Mouse (Mus musculus): ENCODE data around the gene Sept9.

Gene Sept9

DNA sequence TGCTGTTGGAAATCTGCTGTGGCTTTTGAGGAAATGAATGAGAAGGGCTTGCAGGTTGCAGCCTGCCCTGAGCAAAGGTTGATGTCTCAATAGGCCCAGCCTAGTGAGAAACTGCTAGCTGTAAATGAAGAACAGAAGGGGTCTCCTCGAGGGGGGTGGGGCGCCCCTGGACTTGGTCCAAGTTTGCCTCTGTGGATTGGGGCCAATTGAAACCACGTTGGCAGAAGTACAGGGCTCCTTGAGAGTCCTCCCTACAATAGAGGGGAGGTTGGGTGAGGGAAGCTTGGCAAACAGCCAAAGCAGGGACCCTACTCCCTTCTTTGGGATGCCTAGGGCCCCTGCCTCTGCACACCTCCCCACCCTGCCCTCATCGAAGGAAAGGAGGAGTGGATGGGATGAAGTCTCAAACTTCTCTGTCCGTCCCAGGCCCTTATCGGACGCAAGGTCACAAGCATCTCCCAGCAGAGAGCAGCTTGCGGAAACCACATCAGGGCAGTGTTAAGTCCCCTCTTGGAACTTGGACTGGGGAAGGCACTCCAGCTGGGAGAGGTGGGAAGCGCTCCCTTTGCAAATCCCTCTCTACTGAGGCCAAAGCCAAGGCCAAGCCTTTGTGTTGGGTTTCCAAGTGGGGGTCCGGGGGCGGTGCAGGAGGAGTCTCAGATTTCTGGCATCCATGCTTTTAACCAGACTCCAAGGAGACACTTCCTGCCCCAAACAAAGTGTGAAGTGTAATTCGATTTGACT is 145.7 kb downstream of the Sept9 start:
- DNase-seq (ENCODE audit: low spot score in 2 of 2): no peak

DNA sequence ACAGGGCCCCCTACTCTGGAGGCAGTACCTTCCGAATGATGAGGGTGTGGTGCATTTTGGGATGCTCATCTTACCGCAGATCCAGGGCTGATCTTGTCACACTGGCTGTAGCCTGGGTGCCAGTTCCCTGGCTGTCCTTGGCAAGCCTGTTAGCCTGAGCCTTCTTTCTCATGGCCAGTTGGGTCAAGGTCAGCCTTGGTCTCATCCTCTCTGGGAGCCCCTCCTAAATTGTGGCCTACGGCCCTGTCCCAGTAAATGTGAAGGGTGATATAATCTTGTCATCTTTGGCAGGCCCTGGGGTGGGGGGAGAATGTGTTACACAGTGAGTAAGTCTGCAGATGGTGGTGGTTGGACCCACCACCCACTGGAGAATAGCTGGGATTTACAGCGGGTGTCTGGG is 147.8 kb downstream of the Sept9 start:
- no peak for DNase-seq (ENCODE audit: low spot score in 2 of 2)

GRCm38 (mm10) chr11:117348429-117349103 is 149.1 kb downstream of the Sept9 start:
- no peak for DNase-seq (ENCODE audit: low spot score in 2 of 2)

- no peak for DNase-seq (ENCODE audit: low spot score in 2 of 2)
Measured at GRCm38 (mm10) chr11:117349429-117350363, 150.2 kb downstream of the Sept9 start.

DNA sequence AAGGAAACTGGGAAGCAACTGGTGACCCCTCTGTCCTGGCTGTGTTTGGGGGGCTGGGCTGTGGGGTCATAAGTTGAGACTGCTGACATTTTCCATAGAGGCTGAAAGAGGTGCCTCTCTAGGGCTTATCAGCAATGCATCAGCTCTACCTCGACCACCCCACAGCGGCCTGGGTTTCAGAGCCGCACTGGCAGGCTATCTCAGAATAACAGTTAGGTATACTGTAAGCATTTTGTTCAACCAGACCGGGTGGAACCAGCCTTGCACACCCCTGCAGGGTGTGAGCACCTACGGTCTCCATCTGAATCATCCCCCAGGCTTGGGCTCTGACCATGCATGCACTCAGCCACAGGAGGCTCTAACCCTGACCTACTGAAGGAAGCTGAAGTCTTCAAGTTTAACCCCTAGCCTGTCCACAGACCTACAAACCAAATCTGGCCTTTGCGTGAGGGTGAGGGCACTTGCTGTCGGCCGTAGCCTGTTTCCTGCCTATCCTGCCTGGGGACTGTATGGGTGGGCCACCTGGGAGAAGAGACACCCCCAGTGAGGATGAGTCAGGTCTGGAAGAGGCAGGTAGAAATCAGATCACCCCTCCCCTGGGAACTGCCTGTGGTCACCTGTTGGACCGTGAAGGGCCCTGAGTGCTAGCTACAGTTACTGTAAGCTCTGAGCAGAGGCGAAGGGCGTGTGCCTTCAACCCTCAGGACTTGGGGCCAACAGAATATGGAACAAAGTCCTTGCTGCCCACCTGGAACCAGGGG is 151.2 kb downstream of the Sept9 start:
- DNase-seq (ENCODE audit: low spot score in 2 of 2): no peak

DNA sequence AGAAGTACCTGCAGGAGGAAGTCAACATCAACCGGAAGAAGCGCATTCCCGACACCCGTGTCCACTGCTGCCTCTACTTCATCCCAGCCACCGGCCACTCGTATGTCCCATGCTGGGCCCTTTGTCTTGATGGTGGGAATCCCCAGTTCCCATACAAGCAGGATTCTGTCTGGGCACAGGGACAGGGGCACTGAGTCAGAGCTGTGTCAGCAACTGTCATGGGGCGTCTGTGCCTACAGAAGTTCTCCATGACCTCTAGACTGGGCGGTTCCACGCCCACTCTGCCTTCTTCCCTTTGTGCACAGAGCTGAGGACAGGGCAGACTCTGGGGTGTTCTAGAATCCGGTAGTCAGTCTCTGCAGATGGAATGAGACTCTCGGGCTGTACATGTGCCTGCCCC is 153.7 kb downstream of the Sept9 start:
- DNase-seq (ENCODE audit: low spot score in 2 of 2): no peak

DNA sequence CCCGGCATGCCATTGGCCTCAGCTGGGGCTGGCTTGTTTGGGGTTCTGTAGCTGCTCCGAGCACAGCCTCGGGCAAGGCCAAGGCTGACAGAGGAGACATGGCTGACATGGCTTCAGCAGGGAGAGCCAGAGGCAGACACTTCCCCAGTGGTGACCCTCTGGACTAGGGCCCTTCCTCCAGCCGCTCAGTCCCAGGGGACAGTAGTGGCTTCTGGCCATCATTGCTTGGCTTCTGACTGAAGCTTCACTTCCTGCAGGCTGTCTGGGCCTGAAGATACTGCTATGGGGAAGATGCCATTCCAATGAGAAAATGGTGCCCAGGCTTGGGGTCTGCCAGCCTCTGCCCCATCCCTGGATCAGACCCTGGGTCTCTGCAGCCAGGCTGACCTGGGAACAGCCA is 154.6 kb downstream of the Sept9 start:
- no peak for DNase-seq (ENCODE audit: low spot score in 2 of 2)

GRCm38 (mm10) chr11:117356937-117357336 is 157.5 kb downstream of the Sept9 start:
- DNase-seq (ENCODE audit: low spot score in 2 of 2): no peak

GRCm38 (mm10) chr11:117357916-117358639 is 158.6 kb downstream of the Sept9 start:
- peak; percentile 95 to 97 for DNase-seq (ENCODE audit: low spot score in 2 of 2)

GRCm38 (mm10) chr11:117359161-117359560 is 159.7 kb downstream of the Sept9 start:
- no peak for DNase-seq (ENCODE audit: low spot score in 2 of 2)

DNA sequence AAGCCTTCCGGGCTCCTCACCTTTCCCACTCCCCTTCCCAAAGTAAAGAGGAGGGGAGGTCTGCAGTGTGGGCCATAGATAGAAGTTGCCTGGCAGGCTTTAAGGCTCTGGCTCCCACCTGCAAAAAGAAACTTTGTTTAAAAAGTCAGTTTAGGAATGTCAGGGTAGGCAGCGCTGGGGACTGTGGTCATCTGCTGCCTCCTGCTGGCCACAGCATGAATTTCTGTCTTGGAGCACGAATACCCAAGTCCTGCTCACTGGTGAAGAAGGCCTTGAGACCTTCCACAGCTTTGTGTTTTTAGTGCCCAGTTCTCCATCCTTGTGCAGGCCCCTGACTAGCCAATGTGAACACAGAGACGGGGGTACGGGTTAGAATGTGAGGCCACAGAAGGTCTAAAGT is 160.4 kb downstream of the Sept9 start:
- peak; percentile 68 to 69 for DNase-seq (ENCODE audit: low spot score in 2 of 2)

- DNase-seq (ENCODE audit: low spot score in 2 of 2): no peak
Measured at GRCm38 (mm10) chr11:117360561-117360960, 161.1 kb downstream of the Sept9 start.

GRCm38 (mm10) chr11:117362307-117362706 is 162.8 kb downstream of the Sept9 start:
- DNase-seq (ENCODE audit: low spot score in 2 of 2): no peak

GRCm38 (mm10) chr11:117363918-117364317 is 164.5 kb downstream of the Sept9 start:
- DNase-seq (ENCODE audit: low spot score in 2 of 2): no peak

DNA sequence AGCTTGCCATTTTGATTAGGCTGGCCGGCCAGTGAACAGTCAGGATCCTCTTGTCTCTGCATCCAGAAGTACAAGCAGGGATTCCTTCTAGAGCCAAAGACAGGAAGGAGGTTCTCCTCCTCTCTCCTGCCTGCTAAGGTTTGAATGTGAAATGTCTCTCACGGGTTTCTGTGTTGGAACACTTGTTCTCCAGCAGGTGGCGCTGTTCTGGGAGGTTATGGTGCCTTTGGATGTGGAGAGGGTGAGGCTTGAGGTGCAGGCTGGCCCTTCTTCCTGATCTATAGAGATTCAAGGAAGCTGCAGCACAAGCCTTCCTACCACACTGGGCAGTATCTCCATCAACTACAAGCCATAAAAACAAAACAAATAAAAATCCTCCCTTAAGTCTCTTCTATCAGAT is 167.0 kb downstream of the Sept9 start:
- no peak for DNase-seq (ENCODE audit: low spot score in 2 of 2)

- no peak for DNase-seq (ENCODE audit: low spot score in 2 of 2)
Measured at GRCm38 (mm10) chr11:117366861-117367357, 167.4 kb downstream of the Sept9 start.

- DNase-seq (ENCODE audit: low spot score in 2 of 2): no peak
Measured at GRCm38 (mm10) chr11:117367937-117368336, 168.5 kb downstream of the Sept9 start.

- no peak for DNase-seq (ENCODE audit: low spot score in 2 of 2)
Measured at GRCm38 (mm10) chr11:117369347-117369746, 169.9 kb downstream of the Sept9 start.

DNA sequence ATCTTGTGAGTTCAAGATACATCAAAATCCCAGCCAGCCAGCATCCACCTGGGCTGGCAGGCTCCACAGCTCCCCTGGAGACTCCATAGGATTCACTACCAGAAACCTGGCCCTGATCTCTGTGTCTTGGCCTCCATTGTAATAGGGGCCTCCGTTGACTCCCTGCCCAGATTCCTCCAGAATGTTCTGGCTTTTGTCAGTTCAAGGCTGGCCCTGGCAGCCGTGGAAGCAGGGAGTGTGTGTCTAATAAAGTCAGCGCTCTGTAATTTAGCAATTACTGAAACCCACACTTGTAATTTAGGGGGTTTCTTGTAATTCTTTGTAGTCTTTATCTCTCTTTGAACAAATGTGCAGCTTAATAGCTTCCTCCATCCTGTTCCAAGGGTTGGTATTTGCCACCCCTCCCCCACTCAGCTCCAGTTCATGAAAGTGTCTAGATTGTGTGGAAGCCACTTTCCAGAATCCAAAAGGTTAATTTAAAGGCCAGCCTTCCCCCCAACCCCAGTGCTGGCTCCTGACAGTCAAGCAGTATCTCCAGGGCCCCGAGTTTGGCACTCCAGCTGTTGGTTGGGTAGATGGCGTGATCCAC is 170.9 kb downstream of the Sept9 start:
- no peak for DNase-seq (ENCODE audit: low spot score in 2 of 2)

- no peak for DNase-seq (ENCODE audit: low spot score in 2 of 2)
Measured at GRCm38 (mm10) chr11:117372537-117372936, 173.1 kb downstream of the Sept9 start.

All from frontal cortex, postnatal 25 days (tissue).